Mouse (Mus musculus): Measurements from ENCODE around the gene Ier3. TPM values are rescaled to one million over a fixed set of nuclear protein-coding genes. Genes with fewer than 3 reads are reported as not detected.

Gene Ier3
- polyA plus RNA-seq, 1 experiment from 2014 or later = 93.1 TPM

GRCm38 (mm10) chr17:35866911-35867890 is 45.7 kb downstream of the Ier3 start:
- Histone ChIP-seq H3K36me3 (ENCODE audit: insufficient read depth, low read length) (no peaks in the 10 kb centered on the region), H3K4me1 (replicated peaks; ENCODE audit: insufficient read depth, low read length) (peaks cover 28% of the 10 kb centered on the region), H3K4me3 (replicated peaks; ENCODE audit: low read depth, low read length) (peak overlapping the region; percentile 61), H3K27me3 (ENCODE audit: insufficient read depth, low read length) (no peaks in the 10 kb centered on the region), H3K9ac (ENCODE audit: low read depth, low read length) (peak overlapping the region; percentile 78), H3K9me3 (replicated peaks; ENCODE audit: low read length) (no peaks in the 10 kb centered on the region), H3K27ac (peak overlapping the region; percentile 96), H3K4me2 (ENCODE audit: low read length) (peak overlapping the region; percentile 94)
- peak; percentile 53 for DNase-seq (ENCODE audit: low spot score)
- WGBS = 6% methylated on average over 26 of the region's 26 CpGs
- peak; percentile 32; the same call in 1 of the 2 replicates for TF ChIP-seq CTCF (IDR thresholded peaks at IDR 0.05; ENCODE audit: low read depth)
- ATAC-seq (replicated peaks; ENCODE audit: low FRiP score, low read depth) = no peak

DNA sequence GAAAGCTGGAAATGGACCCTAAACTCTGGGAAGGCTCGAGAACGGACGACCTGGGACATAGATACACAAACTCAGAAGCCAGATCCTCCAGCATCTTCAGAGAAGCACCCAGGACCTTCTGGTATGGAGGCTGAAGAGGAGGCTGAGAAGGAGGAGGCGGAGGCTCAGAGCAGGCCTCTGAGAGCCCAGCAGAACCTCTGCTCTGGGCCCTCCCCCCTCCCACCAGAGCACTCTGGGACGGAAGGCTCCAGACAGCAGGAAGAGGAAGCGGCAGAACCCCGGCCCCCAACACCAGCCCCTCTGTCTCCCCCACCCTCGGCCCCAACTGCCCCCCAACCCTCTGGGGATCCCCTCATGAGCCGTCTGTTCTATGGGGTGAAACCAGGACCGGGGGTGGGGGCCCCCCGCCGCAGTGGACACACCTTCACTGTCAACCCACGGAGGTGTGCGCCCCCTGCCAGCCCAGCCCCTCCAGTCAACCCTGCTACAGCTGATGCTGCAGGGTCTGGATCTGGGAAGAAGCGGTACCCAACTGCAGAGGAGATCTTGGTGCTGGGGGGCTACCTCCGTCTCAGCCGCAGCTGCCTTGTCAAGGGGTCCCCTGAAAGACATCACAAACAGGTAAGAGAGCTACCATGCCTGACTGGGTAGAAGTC is 46.8 kb downstream of the Ier3 start:
- WGBS = 27% methylated on average over 15 of the region's 17 CpGs
- Histone ChIP-seq H3K36me3 (ENCODE audit: insufficient read depth, low read length) (no peaks in the 10 kb centered on the region), H3K9ac (ENCODE audit: low read depth, low read length) (peak overlapping the region; percentile 78), H3K27me3 (ENCODE audit: insufficient read depth, low read length) (no peaks in the 10 kb centered on the region), H3K4me3 (replicated peaks; ENCODE audit: low read depth, low read length) (peak overlapping the region; percentile 61), H3K9me3 (replicated peaks; ENCODE audit: low read length) (no peaks in the 10 kb centered on the region), H3K27ac (peak overlapping the region; percentile 96), H3K4me1 (replicated peaks; ENCODE audit: insufficient read depth, low read length) (peaks cover 28% of the 10 kb centered on the region), H3K4me2 (ENCODE audit: low read length) (peak overlapping the region; percentile 94)
- ATAC-seq (replicated peaks; ENCODE audit: low FRiP score, low read depth) (no peak), DNase-seq (ENCODE audit: low spot score) (no peak)
- TF ChIP-seq CTCF (IDR thresholded peaks at IDR 0.05; ENCODE audit: low read depth) = no peak

- H3K9ac ChIP-seq (ENCODE audit: low read depth, low read length) = peak overlapping the region; percentile 78
- TF ChIP-seq CTCF (IDR thresholded peaks at IDR 0.05; ENCODE audit: low read depth) = no peak
- no peaks in the 10 kb centered on the region for H3K9me3 ChIP-seq (replicated peaks; ENCODE audit: low read length)
- H3K4me3 ChIP-seq (replicated peaks; ENCODE audit: low read depth, low read length) = peak overlapping the region; percentile 61
- H3K27me3 ChIP-seq (ENCODE audit: insufficient read depth, low read length) = no peaks in the 10 kb centered on the region
- peaks cover 30% of the 10 kb centered on the region for H3K4me1 ChIP-seq (replicated peaks; ENCODE audit: insufficient read depth, low read length)
- no peak for ATAC-seq (replicated peaks; ENCODE audit: low FRiP score, low read depth)
- DNase-seq (ENCODE audit: low spot score) = no peak
- 2% methylated on average over 7 of the region's 7 CpGs for WGBS
- peak overlapping the region; percentile 96 for H3K27ac ChIP-seq
- no peaks in the 10 kb centered on the region for H3K36me3 ChIP-seq (ENCODE audit: insufficient read depth, low read length)
- peak overlapping the region; percentile 94 for H3K4me2 ChIP-seq (ENCODE audit: low read length)
Observed at GRCm38 (mm10) chr17:35868961-35869345, 47.5 kb downstream of the Ier3 start.

- Histone ChIP-seq H3K4me3 (replicated peaks; ENCODE audit: low read depth, low read length) (peak overlapping the region; percentile 61), H3K9ac (ENCODE audit: low read depth, low read length) (peak overlapping the region; percentile 78), H3K4me2 (ENCODE audit: low read length) (peak overlapping the region; percentile 94), H3K27me3 (ENCODE audit: insufficient read depth, low read length) (no peaks in the 10 kb centered on the region), H3K27ac (peak overlapping the region; percentile 96), H3K36me3 (ENCODE audit: insufficient read depth, low read length) (0 out of 2 replicates have a peak, but pooled peaks cover 2% of the 10 kb centered on the region), H3K4me1 (replicated peaks; ENCODE audit: insufficient read depth, low read length) (peaks cover 28% of the 10 kb centered on the region), H3K9me3 (replicated peaks; ENCODE audit: low read length) (no peaks in the 10 kb centered on the region)
- 3% methylated on average over 7 of the region's 7 CpGs for WGBS
- ATAC-seq (replicated peaks; ENCODE audit: low FRiP score, low read depth) (0 out of 2 replicates have a peak, but pooled peaks have one; percentile 4), DNase-seq (ENCODE audit: low spot score) (peak; percentile 61)
- TF ChIP-seq CTCF (IDR thresholded peaks at IDR 0.05; ENCODE audit: low read depth) = no peak
Observed at GRCm38 (mm10) chr17:35869346-35870067, 48.0 kb downstream of the Ier3 start.

DNA sequence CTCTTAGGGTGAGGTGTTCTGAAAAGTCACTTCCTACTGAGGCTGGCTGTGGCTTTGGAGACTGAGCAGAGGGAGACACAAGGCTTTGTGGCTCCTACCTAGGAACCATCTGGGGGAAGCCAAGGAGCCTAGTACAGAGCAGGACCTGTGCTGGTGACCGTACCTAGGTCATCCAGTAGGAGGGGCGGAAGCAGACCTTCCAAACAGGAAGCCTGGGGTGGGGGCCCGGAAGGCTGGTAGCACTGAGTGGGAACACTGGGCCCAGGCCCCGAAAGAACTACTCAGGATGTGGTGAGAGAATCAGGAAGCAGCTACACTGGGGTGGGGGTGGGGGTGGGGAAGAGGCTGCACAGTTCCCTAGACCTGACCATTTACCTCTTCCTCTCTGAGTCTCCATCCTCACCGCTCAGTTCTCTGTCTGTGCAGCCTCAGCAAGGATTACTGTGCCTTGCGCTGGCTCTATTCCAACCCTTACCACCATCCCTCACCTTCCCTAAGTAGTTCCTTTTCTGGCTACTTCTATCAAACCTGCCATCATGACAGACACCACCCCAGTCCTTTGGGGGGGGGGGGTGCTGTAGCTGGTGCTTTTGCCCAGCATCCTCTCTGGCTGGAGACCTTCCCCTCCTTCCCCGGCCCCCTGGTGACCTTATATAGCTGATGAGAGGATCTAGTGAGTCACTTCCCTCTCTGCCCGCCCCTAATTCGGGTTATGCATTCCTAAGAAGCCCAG is 48.8 kb downstream of the Ier3 start:
- DNase-seq (ENCODE audit: low spot score) (peak; percentile 67), ATAC-seq (replicated peaks; ENCODE audit: low FRiP score, low read depth) (no peak; the same call in 1 of the 2 replicates)
- TF ChIP-seq CTCF (IDR thresholded peaks at IDR 0.05; ENCODE audit: low read depth) = no peak
- H3K4me3 ChIP-seq (replicated peaks; ENCODE audit: low read depth, low read length) = peak overlapping the region; percentile 61
- H3K27ac ChIP-seq = peak overlapping the region; percentile 96
- peak overlapping the region; percentile 78; the same call in 1 of the 2 replicates for H3K9ac ChIP-seq (ENCODE audit: low read depth, low read length)
- H3K4me2 ChIP-seq (ENCODE audit: low read length) = peak overlapping the region; percentile 94
- H3K27me3 ChIP-seq (ENCODE audit: insufficient read depth, low read length) = no peaks in the 10 kb centered on the region
- H3K36me3 ChIP-seq (ENCODE audit: insufficient read depth, low read length) = 0 out of 2 replicates have a peak, but pooled peaks cover 4% of the 10 kb centered on the region
- WGBS = 43% methylated on average over 9 of the region's 9 CpGs
- H3K9me3 ChIP-seq (replicated peaks; ENCODE audit: low read length) = no peaks in the 10 kb centered on the region
- H3K4me1 ChIP-seq (replicated peaks; ENCODE audit: insufficient read depth, low read length) = peaks cover 22% of the 10 kb centered on the region

Measured in kidney, postnatal 0 days (tissue).